Mouse (Mus musculus) c-Kit-positive CD71-positive TER-119-negative erythroid progenitor cells, embryonic 14.5 days (primary cell): ENCODE results near the gene Mcts2.
"Not testable (repeated sequence)": the region's sequence is repeated elsewhere in the genome, so short reads cannot be mapped to it uniquely, and the experiment has no call there.

Experiments
- DNase-seq: peaks from one replicate; pipeline ENCODE4 v3.0.0-alpha.2; 2013; ENCODE audit warnings: low read depth

The Mcts2 gene

GRCm38 (mm10) chr2:152686806-152687267 is at the start of gene Mcts2:
Gene Mcts2 (plus strand): TSS chr2:152687035.
- DNase-seq = peak; percentile 83

GRCm38 (mm10) chr2:152637381-152637780 is 49.5 kb upstream of the Mcts2 start:
- DNase-seq = no peak

GRCm38 (mm10) chr2:152638865-152639264 is 48.0 kb upstream of the Mcts2 start:
- no peak for DNase-seq

- DNase-seq = no peak
These were observed 47.3 kb upstream of the Mcts2 start for GRCm38 (mm10) chr2:152639406-152640113.

- no peak for DNase-seq
These were observed 33.8 kb upstream of the Mcts2 start for GRCm38 (mm10) chr2:152652901-152653620.

- no peak for DNase-seq
These were observed 32.7 kb upstream of the Mcts2 start for GRCm38 (mm10) chr2:152653874-152654715.

- DNase-seq = no peak
These were observed 29.4 kb upstream of the Mcts2 start for GRCm38 (mm10) chr2:152657398-152657797.

- no peak for DNase-seq
These were observed 25.7 kb upstream of the Mcts2 start for GRCm38 (mm10) chr2:152661163-152661562.

GRCm38 (mm10) chr2:152666191-152666590 is 20.6 kb upstream of the Mcts2 start:
- DNase-seq = not testable (repeated sequence)

- DNase-seq = peak; percentile 89
These were observed 17.6 kb upstream of the Mcts2 start, which contains the start of gene H13 for GRCm38 (mm10) chr2:152669256-152669638. Gene H13 (plus strand): TSS chr2:152669461.

- DNase-seq = no peak
These were observed 17.0 kb upstream of the Mcts2 start for GRCm38 (mm10) chr2:152669639-152670484.

GRCm38 (mm10) chr2:152670983-152671641 is 15.7 kb upstream of the Mcts2 start:
- no peak for DNase-seq

GRCm38 (mm10) chr2:152671642-152671999 is 15.2 kb upstream of the Mcts2 start:
- DNase-seq = no peak

- DNase-seq = no peak
These were observed 14.7 kb upstream of the Mcts2 start for GRCm38 (mm10) chr2:152672166-152672565.

GRCm38 (mm10) chr2:152674148-152674547 is 12.7 kb upstream of the Mcts2 start:
- DNase-seq = no peak

GRCm38 (mm10) chr2:152675252-152675791 is 11.5 kb upstream of the Mcts2 start:
- DNase-seq = no peak

- DNase-seq = no peak
These were observed 8.5 kb upstream of the Mcts2 start for GRCm38 (mm10) chr2:152678302-152678701.

GRCm38 (mm10) chr2:152678925-152679324 is 7.9 kb upstream of the Mcts2 start:
- DNase-seq = no peak

- no peak for DNase-seq
These were observed 7.0 kb upstream of the Mcts2 start for GRCm38 (mm10) chr2:152679701-152680355.

GRCm38 (mm10) chr2:152683086-152683485 is 3.7 kb upstream of the Mcts2 start:
- no peak for DNase-seq
